In genomic region chr17:84096345-84097260, GRCm38 (mm10) we compare ENCODE assay signal across 8 mouse cellular contexts.
A peak's percentile ranks its signal among the peaks of the same experiment; 100 is the strongest.
DNase-seq lines count a peak whose midpoint lies in the region; ATAC-seq and TF ChIP-seq lines count a peak whose summit lies in the region.

No protein-coding gene starts in this region.

- peak overlapping the region; percentile 73 for H3K9ac ChIP-seq in heart, embryonic 12.5 days
- peak overlapping the region; percentile 3; the same call in 1 of the 2 replicates for H3K9ac ChIP-seq in liver, embryonic 15.5 days

- DNase-seq in kidney, adult 2 months: peak; percentile 42
- DNase-seq in kidney, adult 11 months: no peak
- peak; percentile 93 for DNase-seq in embryo, embryonic 10.5 days (ENCODE audit: low spot score)
- peak; percentile 71 to 81 for DNase-seq in layer of hippocampus, adult 18-20 months (ENCODE audit: low spot score in 2 of 2)
- peak; percentile 62 for DNase-seq in retina, adult 2 months (ENCODE audit: low read depth, low spot score)

- peak overlapping the region; percentile 85 for H3K4me2 ChIP-seq in heart, embryonic 12.5 days
- H3K4me2 ChIP-seq in liver, embryonic 15.5 days: peak overlapping the region; percentile 65

- H3K4me3 ChIP-seq in kidney, adult 2 months (ENCODE audit: insufficient read depth, low read depth, low read length): peak overlapping the region; percentile 34
- H3K4me3 ChIP-seq in heart, embryonic 12.5 days: peak overlapping the region; percentile 47
- peak overlapping the region; percentile 39 for H3K4me3 ChIP-seq in liver, embryonic 15.5 days (replicated peaks)

- 0 out of 2 replicates have a peak, but pooled peaks cover 3% of the 10 kb centered on the region for H3K9me3 ChIP-seq in heart, embryonic 12.5 days (replicated peaks)
- H3K9me3 ChIP-seq in liver, embryonic 15.5 days (replicated peaks): no peaks in the 10 kb centered on the region

- H3K27me3 ChIP-seq in kidney, adult 2 months (replicated peaks; ENCODE audit: control insufficient read depth, insufficient read depth, low read length): no peaks in the 10 kb centered on the region
- no peaks in the 10 kb centered on the region for H3K27me3 ChIP-seq in heart, embryonic 12.5 days (replicated peaks)
- peaks cover 59% of the 10 kb centered on the region for H3K27me3 ChIP-seq in liver, embryonic 15.5 days

- no peaks in the 10 kb centered on the region for H3K36me3 ChIP-seq in kidney, adult 2 months (ENCODE audit: control insufficient read depth, insufficient read depth, low read length)
- H3K36me3 ChIP-seq in heart, embryonic 12.5 days: no peaks in the 10 kb centered on the region
- no peaks in the 10 kb centered on the region for H3K36me3 ChIP-seq in liver, embryonic 15.5 days (replicated peaks)

- ATAC-seq in heart, embryonic 12.5 days (ENCODE audit: insufficient number of reproducible peaks, low FRiP score): peak; percentile 47
- ATAC-seq in liver, embryonic 15.5 days (ENCODE audit: insufficient read depth): no peak
- ATAC-seq in CD4-positive, CD25-positive, alpha-beta regulatory T cell, adult 4 months: no peak

- no peak for TF ChIP-seq POLR2A in kidney, adult 2 months (IDR thresholded peaks at IDR 0.05; ENCODE audit: low read depth, low read length)

- WGBS in kidney, adult 2 months: 11% methylated on average over 59 of the region's 59 CpGs
- 5% methylated on average over 59 of the region's 59 CpGs for WGBS in heart, embryonic 12.5 days
- 8% methylated on average over 59 of the region's 59 CpGs for whole genome bisulfite sequencing in liver, embryonic 15.5 days (ENCODE audit: insufficient replicate concordance)

- H3K27ac ChIP-seq in kidney, adult 2 months (ENCODE audit: insufficient read depth, low read depth, low read length): no peak overlapping the region
- H3K27ac ChIP-seq in heart, embryonic 12.5 days (ENCODE audit: poor library complexity, severe bottlenecking): no peak overlapping the region
- H3K27ac ChIP-seq in liver, embryonic 15.5 days (replicated peaks): no peak overlapping the region

- 0 out of 2 replicates have a peak, but pooled peaks cover 7% of the 10 kb centered on the region for H3K4me1 ChIP-seq in kidney, adult 2 months (ENCODE audit: control insufficient read depth, insufficient read depth, low read length)
- peaks cover 30% of the 10 kb centered on the region for H3K4me1 ChIP-seq in heart, embryonic 12.5 days (replicated peaks)
- peaks cover 17% of the 10 kb centered on the region for H3K4me1 ChIP-seq in liver, embryonic 15.5 days (replicated peaks)

- TF ChIP-seq CTCF in kidney, adult 2 months (conservative IDR thresholded peaks at IDR 0.05; ENCODE audit: insufficient read depth, insufficient read length, low read depth, low read length): no peak
